Mouse (Mus musculus): ENCODE data around the gene Peak1.

The Peak1 gene

GRCm38 (mm10) chr9:56191498-56192455 is 226.1 kb downstream of the Peak1 start:
- DNase-seq: no peak

- no peak for DNase-seq
Measured at GRCm38 (mm10) chr9:56180118-56180781, 237.6 kb downstream of the Peak1 start.

GRCm38 (mm10) chr9:56179416-56180117 is 238.3 kb downstream of the Peak1 start:
- no peak for DNase-seq

- DNase-seq: no peak
Measured at GRCm38 (mm10) chr9:56177354-56177753, 240.5 kb downstream of the Peak1 start.

- no peak for DNase-seq
Measured at GRCm38 (mm10) chr9:56175316-56175715, 242.6 kb downstream of the Peak1 start.

- no peak for DNase-seq
Measured at GRCm38 (mm10) chr9:56167690-56168089, 250.2 kb downstream of the Peak1 start.

GRCm38 (mm10) chr9:56166161-56166560 is 251.7 kb downstream of the Peak1 start:
- DNase-seq: no peak

- no peak for DNase-seq
Measured at GRCm38 (mm10) chr9:56165377-56165776, 252.5 kb downstream of the Peak1 start, which contains the start of gene Tspan3. Gene Tspan3, minus strand, starts transcription at chr9:56165477.

GRCm38 (mm10) chr9:56160341-56161141 is 257.3 kb downstream of the Peak1 start:
- peak; percentile 88 for DNase-seq

- DNase-seq: no peak
Measured at GRCm38 (mm10) chr9:56159456-56159855, 258.4 kb downstream of the Peak1 start.

- DNase-seq: no peak
Measured at GRCm38 (mm10) chr9:56158077-56158476, 259.8 kb downstream of the Peak1 start.

GRCm38 (mm10) chr9:56154572-56154971 is 263.3 kb downstream of the Peak1 start:
- DNase-seq: no peak

- DNase-seq: no peak
Measured at GRCm38 (mm10) chr9:56152482-56153007, 265.3 kb downstream of the Peak1 start.

- peak; percentile 68 for DNase-seq
Measured at GRCm38 (mm10) chr9:56151745-56152481, 266.0 kb downstream of the Peak1 start.
